Mouse (Mus musculus): ENCODE measurements around the gene Rep15. TPM values are rescaled to one million over a fixed set of nuclear protein-coding genes. Genes with fewer than 3 reads are reported as not detected.

Gene Rep15
- polyA plus RNA-seq, 1 experiment from 2014 or later: 0.90 TPM

GRCm38 (mm10) chr6:147075808-147076387, 43.5 kb downstream of the Rep15 start:
- DNase-seq (ENCODE audit: low spot score): no peak
- peaks cover 39% of the 10 kb centered on the region for H3K36me3 ChIP-seq
- 83% methylated on average over 5 of the region's 5 CpGs for WGBS

GRCm38 (mm10) chr6:147076878-147077277, 44.5 kb downstream of the Rep15 start:
- Histone ChIP-seq H3K9me3 (replicated peaks) (no peaks in the 10 kb centered on the region), H3K4me3 (no peak overlapping the region), H3K27ac (no peak overlapping the region), H3K4me1 (no peaks in the 10 kb centered on the region), H3K36me3 (peaks cover 29% of the 10 kb centered on the region), H3K27me3 (ENCODE audit: low read depth, poor library complexity, severe bottlenecking) (no peaks in the 10 kb centered on the region)
- no peak for DNase-seq (ENCODE audit: low spot score)
- 83% methylated on average over 8 of the region's 8 CpGs for WGBS

More at GRCm38 (mm10) chr6:147075808-147076387, 43.5 kb downstream of the Rep15 start:
- H3K27me3 ChIP-seq (ENCODE audit: low read depth, poor library complexity, severe bottlenecking): no peaks in the 10 kb centered on the region
- no peak overlapping the region for H3K4me3 ChIP-seq
- no peaks in the 10 kb centered on the region for H3K4me1 ChIP-seq
- no peak overlapping the region for H3K27ac ChIP-seq
- no peaks in the 10 kb centered on the region for H3K9me3 ChIP-seq (replicated peaks)

GRCm38 (mm10) chr6:147079919-147080318, 47.5 kb downstream of the Rep15 start:
- Histone ChIP-seq H3K27ac (no peak overlapping the region), H3K36me3 (peaks cover 11% of the 10 kb centered on the region), H3K27me3 (ENCODE audit: low read depth, poor library complexity, severe bottlenecking) (no peaks in the 10 kb centered on the region), H3K9me3 (replicated peaks) (no peaks in the 10 kb centered on the region), H3K4me1 (no peaks in the 10 kb centered on the region), H3K4me3 (no peak overlapping the region)
- DNase-seq (ENCODE audit: low spot score): no peak
- WGBS: 94% methylated on average over 10 of the region's 10 CpGs

Other genes starting within 250 kb of the Rep15 start
- gene Arntl2, start 236.5 kb upstream of the Rep15 start, polyA plus RNA-seq (2016; fragmentation: Nextera tagmentation; extraction: Ambion mirVana): 1.8 and 4.6 TPM in 2 replicates
- not detected in 2 replicates for gene Smco2, start 182.5 kb upstream of the Rep15 start, polyA plus RNA-seq (2016; fragmentation: Nextera tagmentation; extraction: Ambion mirVana)
- 31.9 and 37.0 TPM in 2 replicates for gene Ppfibp1, start 144.1 kb upstream of the Rep15 start, polyA plus RNA-seq (2016; fragmentation: Nextera tagmentation; extraction: Ambion mirVana)
- gene 1700034J05Rik, start 78.2 kb upstream of the Rep15 start, polyA plus RNA-seq (2016; fragmentation: Nextera tagmentation; extraction: Ambion mirVana): 0.14 and 0.23 TPM in 2 replicates
- 119 and 134 TPM in 2 replicates for gene Mrps35, start 10.2 kb downstream of the Rep15 start, polyA plus RNA-seq (2016; fragmentation: Nextera tagmentation; extraction: Ambion mirVana)
- gene Mansc4, start 54.4 kb downstream of the Rep15 start, polyA plus RNA-seq (2016; fragmentation: Nextera tagmentation; extraction: Ambion mirVana): 1.0 and 2.2 TPM in 2 replicates
- gene Klhl42, start 58.8 kb downstream of the Rep15 start, polyA plus RNA-seq (2016; fragmentation: Nextera tagmentation; extraction: Ambion mirVana): 6.3 and 6.9 TPM in 2 replicates
- gene Pthlh, start 231.6 kb downstream of the Rep15 start, polyA plus RNA-seq (2016; fragmentation: Nextera tagmentation; extraction: Ambion mirVana): 0.39 and 0.71 TPM in 2 replicates